Mouse (Mus musculus): ENCODE data around the gene Ctnnd2.

- TF ChIP-seq CTCF (IDR thresholded peaks at IDR 0.05; ENCODE audit: control insufficient read depth, insufficient read depth, low read length), result no peak
- no peak for TF ChIP-seq POLR2A (IDR thresholded peaks at IDR 0.05; ENCODE audit: borderline replicate concordance, control insufficient read depth, low read depth, low read length)
These were observed 291.2 kb downstream of the Ctnnd2 start for GRCm38 (mm10) chr15:30463471-30464047.
